Mouse (Mus musculus) midbrain, embryonic 13.5 days (tissue): Measurements from ENCODE around the gene Ly6g5c. TPM values are rescaled to one million over a fixed set of nuclear protein-coding genes. Genes with fewer than 3 reads are reported as not detected.

Source experiments
- ATAC-seq: fragments of 200-750 bp; cut with Nextera tagmentation; 2 replicates; pipeline ENCODE4 v1.8.0; 2017; ENCODE audit warnings: mild to moderate bottlenecking, moderate TSS enrichment, moderate library complexity
- H3K27ac ChIP-seq: fragments of 300-500 bp; sonication (generic); 2 replicates; pipeline ENCODE4 v1.5.1; 2015; ENCODE audit warnings: inconsistent platforms, mild to moderate bottlenecking, moderate library complexity
- H3K27me3 ChIP-seq: fragments of 300-500 bp; sonication (generic); 2 replicates; pipeline ENCODE4 v1.6.1; 2015; ENCODE audit warnings: mild to moderate bottlenecking, inconsistent platforms
- H3K36me3 ChIP-seq: fragments of 300-500 bp; sonication (generic); 2 replicates; pipeline ENCODE4 v1.6.1; 2015; ENCODE audit warnings: mild to moderate bottlenecking, inconsistent platforms
- H3K4me1 ChIP-seq: fragments of 300-500 bp; sonication (generic); replicated peaks from 2 replicates; pipeline ENCODE4 v1.6.1; 2015; ENCODE audit warnings: inconsistent platforms
- H3K4me2 ChIP-seq: fragments of 300-500 bp; sonication (generic); replicated peaks from 2 replicates; pipeline ENCODE4 v1.6.1; 2015; ENCODE audit warnings: moderate library complexity, mild to moderate bottlenecking, inconsistent platforms
- H3K4me3 ChIP-seq: fragments of 300-500 bp; sonication (generic); replicated peaks from 2 replicates; pipeline ENCODE4 v1.5.1; 2015; ENCODE audit warnings: mild to moderate bottlenecking, inconsistent platforms
- H3K9ac ChIP-seq: fragments of 300-500 bp; sonication (generic); replicated peaks from 2 replicates; pipeline ENCODE4 v1.6.1; 2015; ENCODE audit warnings: mild to moderate bottlenecking, inconsistent platforms
- H3K9me3 ChIP-seq: fragments of 300-500 bp; sonication (generic); 2 replicates; pipeline ENCODE4 v1.6.1; 2016; ENCODE audit warnings: mild to moderate bottlenecking, inconsistent platforms
- whole genome bisulfite sequencing: fragments of 180-500 bp; shearing (Covaris S2); methylation state at CpG from one replicate; pipeline ENCODE4 v1.1.7; 2015; 5-methylcytosine and 5-hydroxymethylcytosine counted together
- polyA plus RNA-seq: library from polyadenylated mRNA; unstranded; fragments of >200 nt; fragmentation: Nextera tagmentation; extraction: Ambion mirVana; gene quantifications from 2 replicates; pipeline ENCODE4 v1.2.1, GENCODE M21; 2015

The Ly6g5c gene
- polyA plus RNA-seq, 1 experiment from 2014 or later, result not detected

- Histone ChIP-seq H3K9me3 (no peaks in the 10 kb centered on the region), H3K4me1 (peaks cover 20% of the 10 kb centered on the region), H3K27ac (no peak overlapping the region), H3K9ac (no peak overlapping the region), H3K4me3 (no peak overlapping the region), H3K4me2 (no peak overlapping the region), H3K36me3 (peaks cover 4% of the 10 kb centered on the region; the same call in 1 of the 2 replicates), H3K27me3 (peaks cover 39% of the 10 kb centered on the region)
- ATAC-seq, result no peak
- 88% methylated on average over 17 of the region's 17 CpGs for WGBS
Measured at GRCm38 (mm10) chr17:35068213-35068914, 39.7 kb upstream of the Ly6g5c start.

- Histone ChIP-seq H3K9me3 (no peaks in the 10 kb centered on the region), H3K4me3 (no peak overlapping the region), H3K4me2 (no peak overlapping the region), H3K27ac (no peak overlapping the region), H3K36me3 (no peaks in the 10 kb centered on the region), H3K4me1 (peaks cover 4% of the 10 kb centered on the region), H3K27me3 (peaks cover 20% of the 10 kb centered on the region), H3K9ac (no peak overlapping the region)
- no peak for ATAC-seq
- 64% methylated on average over 6 of the region's 6 CpGs for WGBS
Measured at GRCm38 (mm10) chr17:35070556-35071229, 37.4 kb upstream of the Ly6g5c start.

- no peak for ATAC-seq
- H3K27ac ChIP-seq, result no peak overlapping the region
- peaks cover 2% of the 10 kb centered on the region; the same call in 1 of the 2 replicates for H3K4me1 ChIP-seq
- no peaks in the 10 kb centered on the region for H3K9me3 ChIP-seq
- H3K36me3 ChIP-seq, result no peaks in the 10 kb centered on the region
- no peak overlapping the region for H3K4me2 ChIP-seq
- H3K9ac ChIP-seq, result no peak overlapping the region
- H3K4me3 ChIP-seq, result no peak overlapping the region
- peaks cover 12% of the 10 kb centered on the region for H3K27me3 ChIP-seq
- 88% methylated on average over 9 of the region's 9 CpGs for WGBS
Measured at GRCm38 (mm10) chr17:35071454-35071853, 36.6 kb upstream of the Ly6g5c start.

GRCm38 (mm10) chr17:35074097-35074496 is 34.0 kb upstream of the Ly6g5c start:
- Histone ChIP-seq H3K27me3 (0 out of 2 replicates have a peak, but pooled peaks cover 3% of the 10 kb centered on the region), H3K27ac (no peak overlapping the region), H3K4me2 (no peak overlapping the region), H3K9ac (no peak overlapping the region), H3K36me3 (no peaks in the 10 kb centered on the region), H3K9me3 (no peaks in the 10 kb centered on the region), H3K4me1 (peaks cover 20% of the 10 kb centered on the region), H3K4me3 (no peak overlapping the region)
- no peak for ATAC-seq
- 56% methylated on average over 17 of the region's 17 CpGs for WGBS

GRCm38 (mm10) chr17:35076507-35077176 is 31.4 kb upstream of the Ly6g5c start, which contains the start of gene Ly6g6e:
Ly6g6e (plus strand) TSS chr17:35076902.
- H3K4me3 ChIP-seq, result peak within 1 kb of the TSS; percentile 21
- H3K9me3 ChIP-seq, result no peaks in the 10 kb centered on the region
- ATAC-seq, result 0 out of 2 replicates have a peak, but pooled peaks have one; percentile 45
- H3K27ac ChIP-seq, result no peak within 1 kb of the TSS
- no peaks in the 10 kb centered on the region for H3K36me3 ChIP-seq
- peaks cover 20% of the 10 kb centered on the region for H3K4me1 ChIP-seq
- peak within 1 kb of the TSS; percentile 46 for H3K4me2 ChIP-seq
- 42% methylated on average over 10 of the region's 10 CpGs for WGBS
- peak within 1 kb of the TSS; percentile 37; the same call in 1 of the 2 replicates for H3K9ac ChIP-seq
- no peaks in the 10 kb centered on the region for H3K27me3 ChIP-seq

GRCm38 (mm10) chr17:35077285-35077684 is 30.8 kb upstream of the Ly6g5c start:
- H3K4me3 ChIP-seq, result peak overlapping the region; percentile 21; the same call in 1 of the 2 replicates
- 35% methylated on average over 2 of the region's 2 CpGs for WGBS
- no peaks in the 10 kb centered on the region for H3K9me3 ChIP-seq
- H3K27ac ChIP-seq, result no peak overlapping the region
- H3K36me3 ChIP-seq, result no peaks in the 10 kb centered on the region
- ATAC-seq, result 0 out of 2 replicates have a peak, but pooled peaks have one; percentile 24
- peaks cover 20% of the 10 kb centered on the region for H3K4me1 ChIP-seq
- H3K27me3 ChIP-seq, result no peaks in the 10 kb centered on the region
- peak overlapping the region; percentile 37; the same call in 1 of the 2 replicates for H3K9ac ChIP-seq
- H3K4me2 ChIP-seq, result peak overlapping the region; percentile 46

GRCm38 (mm10) chr17:35077786-35078233 is 30.3 kb upstream of the Ly6g5c start, which contains the start of gene Ly6g6d:
Ly6g6d (minus strand) TSS chr17:35078065.
- peak within 1 kb of the TSS; percentile 37; the same call in 1 of the 2 replicates for H3K9ac ChIP-seq

GRCm38 (mm10) chr17:35079778-35080177 is 28.3 kb upstream of the Ly6g5c start:
- 69% methylated on average over 9 of the region's 9 CpGs for WGBS
- Histone ChIP-seq H3K4me2 (no peak overlapping the region), H3K27me3 (no peaks in the 10 kb centered on the region), H3K4me3 (no peak overlapping the region), H3K9me3 (no peaks in the 10 kb centered on the region), H3K36me3 (no peaks in the 10 kb centered on the region), H3K4me1 (peaks cover 20% of the 10 kb centered on the region), H3K9ac (0 out of 2 replicates have a peak overlapping the region, but pooled peaks have one; percentile 14), H3K27ac (no peak overlapping the region)
- ATAC-seq, result no peak

More at GRCm38 (mm10) chr17:35077786-35078233, 30.3 kb upstream of the Ly6g5c start, which contains the start of gene Ly6g6d:
- Histone ChIP-seq H3K36me3 (no peaks in the 10 kb centered on the region), H3K27me3 (no peaks in the 10 kb centered on the region), H3K4me2 (peak within 1 kb of the TSS; percentile 46), H3K4me3 (peak within 1 kb of the TSS; percentile 21), H3K4me1 (peaks cover 20% of the 10 kb centered on the region), H3K9me3 (no peaks in the 10 kb centered on the region), H3K27ac (no peak within 1 kb of the TSS)
- peak; percentile 48; the same call in 1 of the 2 replicates for ATAC-seq
- 11% methylated on average over 13 of the region's 14 CpGs for WGBS

- peaks cover 20% of the 10 kb centered on the region for H3K4me1 ChIP-seq
- no peaks in the 10 kb centered on the region for H3K9me3 ChIP-seq
- no peak overlapping the region for H3K27ac ChIP-seq
- 0 out of 2 replicates have a peak overlapping the region, but pooled peaks have one; percentile 14 for H3K9ac ChIP-seq
- no peak for ATAC-seq
- no peak overlapping the region for H3K4me2 ChIP-seq
- 71% methylated on average over 6 of the region's 6 CpGs for WGBS
- no peaks in the 10 kb centered on the region for H3K27me3 ChIP-seq
- H3K36me3 ChIP-seq, result no peaks in the 10 kb centered on the region
- H3K4me3 ChIP-seq, result no peak overlapping the region
Measured at GRCm38 (mm10) chr17:35080248-35080647, 27.8 kb upstream of the Ly6g5c start.

GRCm38 (mm10) chr17:35080710-35081109 is 27.4 kb upstream of the Ly6g5c start:
- Histone ChIP-seq H3K9ac (peak overlapping the region; percentile 28; the same call in 1 of the 2 replicates), H3K9me3 (no peaks in the 10 kb centered on the region), H3K4me2 (no peak overlapping the region), H3K27ac (no peak overlapping the region), H3K4me1 (peaks cover 20% of the 10 kb centered on the region), H3K27me3 (peaks cover 1% of the 10 kb centered on the region; the same call in 1 of the 2 replicates), H3K4me3 (no peak overlapping the region), H3K36me3 (no peaks in the 10 kb centered on the region)
- WGBS, result 76% methylated on average over 4 of the region's 4 CpGs
- no peak for ATAC-seq

- Histone ChIP-seq H3K27me3 (peaks cover 3% of the 10 kb centered on the region; the same call in 1 of the 2 replicates), H3K27ac (no peak overlapping the region), H3K36me3 (no peaks in the 10 kb centered on the region), H3K9me3 (no peaks in the 10 kb centered on the region), H3K4me2 (no peak overlapping the region), H3K9ac (no peak overlapping the region), H3K4me1 (peaks cover 3% of the 10 kb centered on the region), H3K4me3 (no peak overlapping the region)
- no peak for ATAC-seq
- 84% methylated on average over 16 of the region's 16 CpGs for WGBS
Measured at GRCm38 (mm10) chr17:35082841-35083576, 25.1 kb upstream of the Ly6g5c start.
